Mouse (Mus musculus): Measurements from ENCODE around the gene Nrxn3.

DNA sequence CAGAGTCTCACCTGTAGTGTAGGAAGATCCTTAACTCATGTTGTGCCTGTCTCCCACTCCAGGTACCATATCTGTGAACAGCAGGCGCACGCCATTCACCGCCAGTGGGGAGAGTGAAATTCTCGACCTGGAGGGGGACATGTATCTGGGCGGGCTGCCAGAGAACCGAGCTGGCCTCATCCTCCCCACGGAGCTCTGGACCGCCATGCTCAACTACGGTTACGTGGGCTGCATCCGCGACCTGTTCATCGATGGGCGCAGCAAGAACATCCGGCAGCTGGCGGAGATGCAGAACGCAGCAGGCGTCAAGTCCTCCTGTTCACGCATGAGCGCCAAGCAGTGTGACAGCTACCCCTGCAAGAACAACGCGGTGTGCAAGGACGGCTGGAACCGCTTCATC lies 537.4 kb downstream of the Nrxn3 start:
- TF ChIP-seq CTCF (IDR thresholded peaks at IDR 0.05; ENCODE audit: borderline replicate concordance, control insufficient read depth, extremely low read depth, insufficient read depth, low read length, poor library complexity) (no peak), POLR2A (IDR thresholded peaks at IDR 0.05; ENCODE audit: control insufficient read depth, extremely low read depth, insufficient read depth, low read length, poor library complexity) (no peak)

All from thymus, adult 2 months (tissue).